Mouse (Mus musculus): ENCODE data around the gene Vill. TPM values are rescaled to one million over a fixed set of nuclear protein-coding genes. Genes with fewer than 3 reads are reported as not detected.
A peak's percentile ranks its signal among the peaks of the same experiment; 100 is the strongest.

Vill gene
- total RNA-seq, 2 experiments from 2014 or later = 0.39 to 0.81 TPM

- DNase-seq (ENCODE audit: low spot score in 2 of 2) = no peak
Observed at GRCm38 (mm10) chr9:119034069-119034468, 18.5 kb upstream of the Vill start.

GRCm38 (mm10) chr9:119034676-119035665, 17.6 kb upstream of the Vill start:
- DNase-seq (ENCODE audit: low spot score in 2 of 2) = no peak

- DNase-seq (ENCODE audit: low spot score in 2 of 2) = no peak
Observed at GRCm38 (mm10) chr9:119035836-119036235, 16.7 kb upstream of the Vill start.

GRCm38 (mm10) chr9:119037076-119037730, 15.4 kb upstream of the Vill start:
- no peak for DNase-seq (ENCODE audit: low spot score in 2 of 2)

GRCm38 (mm10) chr9:119038574-119038973, 14.0 kb upstream of the Vill start:
- DNase-seq (ENCODE audit: low spot score in 2 of 2) = no peak

- DNase-seq (ENCODE audit: low spot score in 2 of 2) = no peak
Observed at GRCm38 (mm10) chr9:119040101-119040775, 12.3 kb upstream of the Vill start.

GRCm38 (mm10) chr9:119048182-119048903, 4.2 kb upstream of the Vill start:
- no peak for DNase-seq (ENCODE audit: low spot score in 2 of 2)

- DNase-seq (ENCODE audit: low spot score in 2 of 2) = no peak
Observed at GRCm38 (mm10) chr9:119051158-119051557, 1.4 kb upstream of the Vill start.

- DNase-seq (ENCODE audit: low spot score in 2 of 2) = no peak
Observed at GRCm38 (mm10) chr9:119053964-119054576, 1.5 kb downstream of the Vill start.

- no peak for DNase-seq (ENCODE audit: low spot score in 2 of 2)
Observed at GRCm38 (mm10) chr9:119055336-119055735, 2.8 kb downstream of the Vill start.

GRCm38 (mm10) chr9:119058245-119058644, 5.7 kb downstream of the Vill start:
- no peak for DNase-seq (ENCODE audit: low spot score in 2 of 2)

- DNase-seq (ENCODE audit: low spot score in 2 of 2) = no peak
Observed at GRCm38 (mm10) chr9:119060701-119061100, 8.1 kb downstream of the Vill start.

GRCm38 (mm10) chr9:119063036-119063644, 10.6 kb downstream of the Vill start:
- DNase-seq (ENCODE audit: low spot score in 2 of 2) = no peak

- no peak for DNase-seq (ENCODE audit: low spot score in 2 of 2)
Observed at GRCm38 (mm10) chr9:119064296-119064695, 11.7 kb downstream of the Vill start.

- DNase-seq (ENCODE audit: low spot score in 2 of 2) = peak; percentile 81 to 85
Observed at GRCm38 (mm10) chr9:119067601-119068000, 15.0 kb downstream of the Vill start.

GRCm38 (mm10) chr9:119068266-119068665, 15.7 kb downstream of the Vill start:
- no peak for DNase-seq (ENCODE audit: low spot score in 2 of 2)

GRCm38 (mm10) chr9:119070173-119070825, 17.7 kb downstream of the Vill start:
- no peak for DNase-seq (ENCODE audit: low spot score in 2 of 2)

GRCm38 (mm10) chr9:119071786-119072185, 19.2 kb downstream of the Vill start:
- DNase-seq (ENCODE audit: low spot score in 2 of 2) = no peak

- DNase-seq (ENCODE audit: low spot score in 2 of 2) = no peak
Observed at GRCm38 (mm10) chr9:119073184-119073895, 20.8 kb downstream of the Vill start.

Measured in layer of hippocampus, postnatal 14 days (tissue).